Mouse (Mus musculus) midbrain, embryonic 13.5 days (tissue): ENCODE results near the gene Rnls. TPM values are rescaled to one million over a fixed set of nuclear protein-coding genes. Genes with fewer than 3 reads are reported as not detected.

Experiments used
- ATAC-seq: fragments of 200-750 bp; cut with Nextera tagmentation; 2 replicates; pipeline ENCODE4 v1.8.0; 2017; ENCODE audit warnings: mild to moderate bottlenecking, moderate TSS enrichment, moderate library complexity
- H3K27ac ChIP-seq: fragments of 300-500 bp; sonication (generic); 2 replicates; pipeline ENCODE4 v1.5.1; 2015; ENCODE audit warnings: inconsistent platforms, mild to moderate bottlenecking, moderate library complexity
- H3K27me3 ChIP-seq: fragments of 300-500 bp; sonication (generic); 2 replicates; pipeline ENCODE4 v1.6.1; 2015; ENCODE audit warnings: mild to moderate bottlenecking, inconsistent platforms
- H3K36me3 ChIP-seq: fragments of 300-500 bp; sonication (generic); 2 replicates; pipeline ENCODE4 v1.6.1; 2015; ENCODE audit warnings: mild to moderate bottlenecking, inconsistent platforms
- H3K4me1 ChIP-seq: fragments of 300-500 bp; sonication (generic); replicated peaks from 2 replicates; pipeline ENCODE4 v1.6.1; 2015; ENCODE audit warnings: inconsistent platforms
- H3K4me2 ChIP-seq: fragments of 300-500 bp; sonication (generic); replicated peaks from 2 replicates; pipeline ENCODE4 v1.6.1; 2015; ENCODE audit warnings: moderate library complexity, mild to moderate bottlenecking, inconsistent platforms
- H3K4me3 ChIP-seq: fragments of 300-500 bp; sonication (generic); replicated peaks from 2 replicates; pipeline ENCODE4 v1.5.1; 2015; ENCODE audit warnings: mild to moderate bottlenecking, inconsistent platforms
- H3K9ac ChIP-seq: fragments of 300-500 bp; sonication (generic); replicated peaks from 2 replicates; pipeline ENCODE4 v1.6.1; 2015; ENCODE audit warnings: mild to moderate bottlenecking, inconsistent platforms
- H3K9me3 ChIP-seq: fragments of 300-500 bp; sonication (generic); 2 replicates; pipeline ENCODE4 v1.6.1; 2016; ENCODE audit warnings: mild to moderate bottlenecking, inconsistent platforms
- WGBS: fragments of 180-500 bp; shearing (Covaris S2); methylation state at CpG from one replicate; pipeline ENCODE4 v1.1.7; 2015; 5-methylcytosine and 5-hydroxymethylcytosine counted together
- polyA plus RNA-seq: library from polyadenylated mRNA; unstranded; fragments of >200 nt; fragmentation: Nextera tagmentation; extraction: Ambion mirVana; gene quantifications from 2 replicates; pipeline ENCODE4 v1.2.1, GENCODE M21; 2015

The Rnls gene
- polyA plus RNA-seq, 1 experiment from 2014 or later, result 10.2 TPM

DNA sequence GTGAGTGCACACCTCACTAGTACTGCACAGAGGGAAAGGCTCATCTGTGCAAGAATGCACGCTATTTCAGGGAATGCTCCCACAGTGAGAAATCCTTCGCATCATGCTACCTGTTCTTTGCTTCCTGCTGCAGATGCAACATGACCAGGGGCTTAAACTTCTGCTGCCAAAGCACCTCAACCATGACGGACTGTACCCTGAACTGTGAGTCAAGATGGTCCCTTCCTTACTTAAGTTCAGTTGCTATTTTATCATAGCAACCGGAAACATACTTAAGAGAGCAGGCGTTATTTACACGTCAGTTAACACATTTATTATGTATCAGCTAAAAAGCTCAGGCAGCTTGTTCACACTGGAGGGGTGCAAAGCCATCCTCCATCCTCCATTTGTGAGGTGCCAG lies 222.2 kb downstream of the Rnls start:
- H3K4me1 ChIP-seq, result no peaks in the 10 kb centered on the region
- 86% methylated on average over 6 of the region's 6 CpGs for WGBS

GRCm38 (mm10) chr19:33167528-33168264 lies 224.4 kb downstream of the Rnls start:
- 84% methylated on average over 17 of the region's 17 CpGs for WGBS
- H3K4me3 ChIP-seq, result no peak overlapping the region
- no peak overlapping the region for H3K27ac ChIP-seq
- H3K9me3 ChIP-seq, result no peaks in the 10 kb centered on the region
- no peak overlapping the region for H3K4me2 ChIP-seq
- no peaks in the 10 kb centered on the region for H3K27me3 ChIP-seq
- no peaks in the 10 kb centered on the region for H3K36me3 ChIP-seq
- no peaks in the 10 kb centered on the region for H3K4me1 ChIP-seq
- H3K9ac ChIP-seq, result no peak overlapping the region
- ATAC-seq, result no peak

More for the DNA sequence above, 222.2 kb downstream of the Rnls start:
- ATAC-seq, result no peak
- Histone ChIP-seq H3K27me3 (no peaks in the 10 kb centered on the region), H3K9ac (no peak overlapping the region), H3K4me2 (no peak overlapping the region), H3K9me3 (no peaks in the 10 kb centered on the region), H3K27ac (no peak overlapping the region), H3K36me3 (no peaks in the 10 kb centered on the region), H3K4me3 (no peak overlapping the region)

GRCm38 (mm10) chr19:33164801-33165200 lies 227.3 kb downstream of the Rnls start:
- Histone ChIP-seq H3K27me3 (no peaks in the 10 kb centered on the region), H3K4me3 (no peak overlapping the region), H3K9ac (no peak overlapping the region), H3K36me3 (no peaks in the 10 kb centered on the region), H3K4me1 (no peaks in the 10 kb centered on the region), H3K4me2 (no peak overlapping the region), H3K27ac (no peak overlapping the region), H3K9me3 (no peaks in the 10 kb centered on the region)
- 81% methylated on average over 5 of the region's 5 CpGs for WGBS
- no peak for ATAC-seq

- WGBS, result 72% methylated on average over 1 of the region's 1 CpGs
- H3K27me3 ChIP-seq, result no peaks in the 10 kb centered on the region
- H3K4me3 ChIP-seq, result no peak overlapping the region
- no peak overlapping the region for H3K9ac ChIP-seq
- no peak overlapping the region for H3K4me2 ChIP-seq
- H3K9me3 ChIP-seq, result no peaks in the 10 kb centered on the region
- ATAC-seq, result no peak
- no peaks in the 10 kb centered on the region for H3K4me1 ChIP-seq
- H3K36me3 ChIP-seq, result no peaks in the 10 kb centered on the region
- no peak overlapping the region for H3K27ac ChIP-seq
These were observed 230.2 kb downstream of the Rnls start for GRCm38 (mm10) chr19:33161903-33162302.

GRCm38 (mm10) chr19:33159897-33160296 lies 232.2 kb downstream of the Rnls start:
- H3K9ac ChIP-seq, result no peak overlapping the region
- no peak overlapping the region for H3K4me2 ChIP-seq
- H3K27me3 ChIP-seq, result no peaks in the 10 kb centered on the region
- no peaks in the 10 kb centered on the region for H3K4me1 ChIP-seq
- no peak overlapping the region for H3K4me3 ChIP-seq
- H3K36me3 ChIP-seq, result no peaks in the 10 kb centered on the region
- no peak for ATAC-seq
- H3K9me3 ChIP-seq, result no peaks in the 10 kb centered on the region
- H3K27ac ChIP-seq, result no peak overlapping the region
- WGBS, result 85% methylated on average over 2 of the region's 2 CpGs

DNA sequence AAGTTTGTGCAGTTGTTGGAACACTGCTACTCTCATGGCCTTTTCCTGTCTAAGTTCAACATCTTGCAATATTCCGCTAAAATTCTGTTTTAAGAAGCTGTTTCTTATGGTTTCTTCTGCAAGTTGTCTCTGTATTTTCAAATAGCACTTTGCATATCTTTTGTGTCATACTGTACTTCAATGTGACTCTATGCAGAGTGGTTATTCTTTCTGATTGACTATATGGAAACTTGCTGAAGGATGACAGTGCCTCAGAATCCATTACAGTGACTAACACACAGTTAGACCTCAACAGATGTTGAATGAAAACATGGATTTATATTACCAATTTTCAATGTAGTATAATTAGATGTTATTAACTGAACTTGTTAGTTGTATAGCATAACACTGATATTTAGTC lies 232.9 kb downstream of the Rnls start:
- no peak overlapping the region for H3K4me2 ChIP-seq
- no peaks in the 10 kb centered on the region for H3K4me1 ChIP-seq
- H3K36me3 ChIP-seq, result no peaks in the 10 kb centered on the region
- no peak overlapping the region for H3K9ac ChIP-seq
- no peak overlapping the region for H3K27ac ChIP-seq
- H3K4me3 ChIP-seq, result no peak overlapping the region
- WGBS, result 100% methylated on average over 1 of the region's 1 CpGs
- no peaks in the 10 kb centered on the region for H3K27me3 ChIP-seq
- H3K9me3 ChIP-seq, result no peaks in the 10 kb centered on the region
- no peak for ATAC-seq

- H3K27me3 ChIP-seq, result no peaks in the 10 kb centered on the region
- no peak overlapping the region for H3K27ac ChIP-seq
- 87% methylated on average over 2 of the region's 2 CpGs for WGBS
- no peaks in the 10 kb centered on the region for H3K4me1 ChIP-seq
- H3K4me3 ChIP-seq, result no peak overlapping the region
- no peaks in the 10 kb centered on the region for H3K36me3 ChIP-seq
- ATAC-seq, result no peak
- no peak overlapping the region for H3K9ac ChIP-seq
- no peak overlapping the region for H3K4me2 ChIP-seq
- H3K9me3 ChIP-seq, result no peaks in the 10 kb centered on the region
These were observed 233.9 kb downstream of the Rnls start for GRCm38 (mm10) chr19:33158234-33158633.

DNA sequence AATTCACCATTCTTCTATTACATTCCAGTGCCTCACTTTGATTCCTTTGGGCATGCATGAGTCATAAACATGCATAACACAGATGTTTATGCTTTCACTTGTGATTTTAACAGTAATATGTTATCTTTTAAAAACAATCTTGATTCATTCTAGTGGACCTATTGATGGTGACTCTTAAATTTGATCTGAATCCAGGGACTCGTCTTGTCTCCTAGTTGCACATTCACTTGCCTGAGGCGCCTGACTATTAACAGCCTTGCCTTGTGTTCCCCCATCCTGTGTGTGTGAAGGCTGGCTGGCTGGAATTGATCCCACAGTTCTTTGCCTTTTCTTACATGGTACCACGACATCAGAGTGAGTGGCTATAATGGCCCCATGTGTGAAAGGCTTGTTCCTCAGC lies 243.7 kb downstream of the Rnls start:
- Histone ChIP-seq H3K36me3 (no peaks in the 10 kb centered on the region), H3K27ac (no peak overlapping the region), H3K27me3 (no peaks in the 10 kb centered on the region), H3K9ac (no peak overlapping the region), H3K9me3 (no peaks in the 10 kb centered on the region), H3K4me2 (no peak overlapping the region), H3K4me3 (no peak overlapping the region), H3K4me1 (no peaks in the 10 kb centered on the region)
- WGBS, result 79% methylated on average over 3 of the region's 3 CpGs
- no peak for ATAC-seq

GRCm38 (mm10) chr19:33143198-33143597 lies 248.9 kb downstream of the Rnls start:
- no peak for ATAC-seq
- no peak overlapping the region for H3K27ac ChIP-seq
- no peaks in the 10 kb centered on the region for H3K4me1 ChIP-seq
- no peak overlapping the region for H3K9ac ChIP-seq
- H3K4me3 ChIP-seq, result no peak overlapping the region
- H3K27me3 ChIP-seq, result no peaks in the 10 kb centered on the region
- no peaks in the 10 kb centered on the region for H3K9me3 ChIP-seq
- H3K36me3 ChIP-seq, result no peaks in the 10 kb centered on the region
- 88% methylated on average over 2 of the region's 2 CpGs for whole genome bisulfite sequencing
- no peak overlapping the region for H3K4me2 ChIP-seq

GRCm38 (mm10) chr19:33137316-33137715 lies 254.8 kb downstream of the Rnls start:
- Histone ChIP-seq H3K27me3 (no peaks in the 10 kb centered on the region), H3K9me3 (no peaks in the 10 kb centered on the region), H3K36me3 (no peaks in the 10 kb centered on the region), H3K9ac (no peak overlapping the region), H3K4me1 (no peaks in the 10 kb centered on the region), H3K4me2 (no peak overlapping the region), H3K27ac (no peak overlapping the region), H3K4me3 (no peak overlapping the region)
- 94% methylated on average over 5 of the region's 5 CpGs for whole genome bisulfite sequencing
- no peak for ATAC-seq

DNA sequence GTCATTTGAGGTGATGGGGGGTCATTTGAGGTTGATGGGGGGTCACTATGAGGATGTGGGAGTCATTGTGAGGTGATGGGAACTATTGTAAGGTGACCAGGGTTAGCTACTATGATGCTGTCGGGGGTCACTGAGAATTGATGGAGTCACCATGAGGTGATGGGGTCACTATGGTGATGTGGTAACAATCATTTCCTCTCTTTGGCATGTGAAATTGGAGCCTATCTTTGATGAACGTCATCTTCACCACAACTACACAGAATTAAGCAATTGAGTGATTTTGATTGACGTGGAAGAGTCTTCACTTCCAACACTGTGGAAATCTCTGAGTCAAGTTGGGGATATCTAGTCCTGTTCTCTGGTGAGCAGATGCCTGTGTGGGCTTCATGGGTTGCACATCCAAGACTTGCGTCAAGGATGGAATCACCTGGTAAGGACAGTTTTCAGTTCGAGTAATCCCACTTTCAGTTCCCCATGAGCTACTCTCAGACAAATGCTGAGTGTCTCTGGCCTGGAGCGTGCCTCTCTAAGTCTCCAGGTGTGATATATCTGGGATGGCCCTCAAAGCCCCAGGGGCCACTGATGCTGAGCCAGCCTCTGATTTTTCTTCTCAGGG lies 269.4 kb downstream of the Rnls start:
- Histone ChIP-seq H3K4me2 (no peak overlapping the region), H3K9ac (no peak overlapping the region), H3K4me1 (no peaks in the 10 kb centered on the region), H3K27me3 (no peaks in the 10 kb centered on the region), H3K36me3 (no peaks in the 10 kb centered on the region), H3K9me3 (no peaks in the 10 kb centered on the region), H3K27ac (no peak overlapping the region), H3K4me3 (no peak overlapping the region)
- no peak for ATAC-seq
- 92% methylated on average over 6 of the region's 6 CpGs for WGBS

DNA sequence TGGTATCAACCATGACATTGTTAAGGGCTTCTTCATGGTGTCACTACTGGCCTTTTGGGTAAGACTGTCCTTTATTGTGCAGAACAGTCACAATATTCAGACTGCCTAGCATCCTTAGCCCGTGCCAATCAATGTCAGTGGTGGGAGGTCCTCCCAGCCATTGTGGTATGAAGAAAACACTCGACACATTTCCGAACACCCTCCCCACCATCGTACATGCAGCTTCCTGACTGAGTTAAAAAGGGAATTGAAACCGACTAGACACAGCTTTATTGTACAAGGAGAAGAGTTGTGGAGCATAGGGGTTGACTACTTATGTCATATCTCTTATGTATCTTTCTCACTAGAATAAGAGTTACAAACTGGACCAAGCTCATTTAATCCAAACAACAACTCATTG lies 272.1 kb downstream of the Rnls start:
- H3K4me1 ChIP-seq, result no peaks in the 10 kb centered on the region
- no peak overlapping the region for H3K9ac ChIP-seq
- no peak overlapping the region for H3K4me3 ChIP-seq
- H3K36me3 ChIP-seq, result no peaks in the 10 kb centered on the region
- H3K9me3 ChIP-seq, result 0 out of 2 replicates have a peak, but pooled peaks cover under 1% of the 10 kb centered on the region
- 78% methylated on average over 5 of the region's 5 CpGs for WGBS
- H3K27me3 ChIP-seq, result no peaks in the 10 kb centered on the region
- no peak overlapping the region for H3K27ac ChIP-seq
- no peak for ATAC-seq
- no peak overlapping the region for H3K4me2 ChIP-seq

GRCm38 (mm10) chr19:33118898-33119297 lies 273.2 kb downstream of the Rnls start:
- Histone ChIP-seq H3K27me3 (no peaks in the 10 kb centered on the region), H3K27ac (no peak overlapping the region), H3K9ac (no peak overlapping the region), H3K9me3 (0 out of 2 replicates have a peak, but pooled peaks cover 2% of the 10 kb centered on the region), H3K4me3 (no peak overlapping the region), H3K4me1 (no peaks in the 10 kb centered on the region), H3K36me3 (no peaks in the 10 kb centered on the region), H3K4me2 (no peak overlapping the region)
- 81% methylated on average over 1 of the region's 1 CpGs for WGBS
- no peak for ATAC-seq
